Mouse (Mus musculus): ENCODE data around the gene Stk33. TPM values are rescaled to one million over a fixed set of nuclear protein-coding genes. Genes with fewer than 3 reads are reported as not detected.

The Stk33 gene
- total RNA-seq, 2 experiments from 2014 or later: 0.17 TPM; not detected in 1

- peak; percentile 54 to 60 for DNase-seq
- intact Hi-C loops (cut with DNase I): no loop called here
These were observed 183.2 kb downstream of the Stk33 start for GRCm38 (mm10) chr7:109255506-109256352.

DNA sequence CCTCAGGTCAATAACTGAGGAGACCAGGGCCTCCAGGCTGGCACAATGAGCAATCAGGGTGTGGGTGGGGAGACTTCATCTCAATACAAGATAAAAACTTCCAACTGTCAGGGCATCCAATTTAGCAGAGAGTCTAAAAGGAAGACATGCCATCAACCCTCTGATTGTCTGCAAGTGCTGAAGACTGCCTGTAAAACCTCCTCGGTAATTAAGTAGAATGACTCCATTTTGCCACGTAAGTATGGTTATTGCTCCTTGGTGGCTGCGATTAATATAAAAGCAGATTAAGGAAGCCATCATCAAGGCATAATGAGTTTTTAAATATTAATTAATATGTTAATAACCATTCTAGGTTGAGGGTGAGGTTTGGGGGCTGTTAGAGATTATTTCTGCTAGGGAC, 187.5 kb downstream of the Stk33 start:
- intact Hi-C loops (cut with DNase I): no loop called here

GRCm38 (mm10) chr7:109244776-109245175, 194.1 kb downstream of the Stk33 start:
- no peak for DNase-seq
- intact Hi-C loops (cut with DNase I): no loop called here

More for the DNA sequence above, 187.5 kb downstream of the Stk33 start:
- DNase-seq: no peak

- intact Hi-C loops (cut with DNase I): no loop called here
- peak; percentile 7 to 8 for DNase-seq
These were observed 197.6 kb downstream of the Stk33 start for GRCm38 (mm10) chr7:109241313-109241712.

DNA sequence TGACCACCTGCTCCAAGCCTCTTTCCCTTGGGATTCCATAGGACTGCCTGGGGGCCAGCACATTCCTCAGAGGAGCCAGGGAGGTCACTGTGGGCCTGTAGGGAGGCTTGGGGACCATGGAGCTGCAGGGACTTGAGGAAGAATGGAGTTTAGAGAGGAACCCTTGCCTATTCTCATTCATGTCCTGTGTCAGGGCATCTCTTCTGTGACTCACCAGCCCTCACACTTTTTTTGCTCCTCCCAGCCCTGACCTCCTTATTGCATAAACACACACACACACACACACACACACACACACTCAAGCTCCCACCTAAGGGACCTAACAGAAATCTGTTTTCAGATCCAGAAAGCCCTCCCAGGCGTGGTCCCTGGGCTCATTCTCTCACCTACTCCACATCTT, 199.5 kb downstream of the Stk33 start:
- intact Hi-C loops (cut with DNase I): no loop called here
- DNase-seq: no peak

GRCm38 (mm10) chr7:109238724-109239123, 200.2 kb downstream of the Stk33 start:
- intact Hi-C loops (cut with DNase I): no loop called here
- DNase-seq: no peak

- no peak for DNase-seq
- intact Hi-C loops (cut with DNase I): loop anchor here (5.0 kb wide), 1 partner anchor 187 kb away; no protein-coding TSS in a partner anchor
These were observed 203.8 kb downstream of the Stk33 start for GRCm38 (mm10) chr7:109234882-109235640.

DNA sequence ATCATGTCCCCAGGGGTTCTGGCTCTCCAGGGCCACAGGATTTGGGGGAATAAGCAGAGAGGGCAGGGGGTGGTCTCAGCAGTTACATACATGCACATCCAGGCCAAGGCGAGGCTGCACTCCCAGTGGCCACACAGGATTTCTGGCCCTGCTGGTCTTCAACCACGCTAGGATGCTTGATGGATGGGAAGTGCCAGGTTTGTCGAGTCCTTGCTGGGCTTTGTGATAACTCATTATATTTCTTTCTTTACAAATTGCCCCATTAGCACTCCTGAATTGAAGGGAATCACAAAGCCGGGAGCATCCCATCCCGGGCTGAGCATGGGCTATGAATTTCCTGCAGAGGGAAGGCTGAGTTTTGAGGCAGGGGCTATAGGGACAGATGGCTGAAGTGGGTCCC, 204.4 kb downstream of the Stk33 start:
- no peak for DNase-seq
- intact Hi-C loops (cut with DNase I): loop anchor here (5.0 kb wide), 1 partner anchor 188 kb away; no protein-coding TSS in a partner anchor

- intact Hi-C loops (cut with DNase I): loop anchor here (5.0 kb wide), 1 partner anchor 190 kb away; no protein-coding TSS in a partner anchor
- no peak for DNase-seq
These were observed 207.0 kb downstream of the Stk33 start for GRCm38 (mm10) chr7:109231881-109232321.

GRCm38 (mm10) chr7:109231307-109231706, 207.6 kb downstream of the Stk33 start:
- intact Hi-C loops (cut with DNase I): loop anchor here (5.0 kb wide), 1 partner anchor 191 kb away; no protein-coding TSS in a partner anchor

DNA sequence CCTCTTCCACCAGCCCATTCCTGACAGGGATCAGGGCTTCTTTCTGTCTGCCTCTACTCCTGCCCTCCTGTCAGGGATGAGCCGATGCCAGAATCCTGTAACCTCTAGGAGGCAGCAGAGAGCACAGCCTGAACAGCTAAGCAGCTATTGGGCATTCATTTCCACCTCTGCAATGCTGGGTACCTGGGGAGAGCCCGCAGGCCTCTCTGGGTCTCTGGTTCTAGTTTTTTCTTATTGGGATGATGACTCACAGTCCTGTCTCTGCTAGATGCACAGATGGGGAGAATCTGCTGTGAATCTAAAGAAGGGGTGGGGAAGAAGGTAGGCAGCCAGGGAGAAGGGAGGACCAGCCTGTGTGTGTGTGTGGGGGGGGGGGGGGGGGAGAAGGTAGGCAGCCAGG, 208.1 kb downstream of the Stk33 start:
- DNase-seq: peak; percentile 58 to 74
- intact Hi-C loops (cut with DNase I): loop anchor here (5.0 kb wide), 1 partner anchor 191 kb away; no protein-coding TSS in a partner anchor

More at GRCm38 (mm10) chr7:109231307-109231706, 207.6 kb downstream of the Stk33 start:
- DNase-seq: no peak

Other genes starting within 250 kb of the Stk33 start
- gene Trim66, start 69.1 kb upstream of the Stk33 start, total RNA-seq (2021): under 1 TPM; 0.02 to 0.12 TPM
- 100 to 1,000 TPM; 100 to 103 TPM for gene Rpl27a, start 80.1 kb upstream of the Stk33 start, total RNA-seq (2021)

Data from heart, postnatal 14 days (tissue).